Mouse (Mus musculus) C2C12 (cell line): ENCODE results near the gene Sorcs2. TPM values are rescaled to one million over a fixed set of nuclear protein-coding genes. Genes with fewer than 3 reads are reported as not detected.
A peak's percentile ranks its signal among the peaks of the same experiment; 100 is the strongest.

Source experiments
- H3K27me3 ChIP-seq: one replicate; pipeline ENCODE4 v1.6.1; 2011; ENCODE audit not compliant: control insufficient read depth, insufficient read depth, insufficient read length
- H3K36me3 ChIP-seq: one replicate; pipeline ENCODE4 v1.6.1; 2011; ENCODE audit not compliant: control insufficient read depth, insufficient read depth
- H3K4me3 ChIP-seq: one replicate; pipeline ENCODE4 v1.5.1; 2011; ENCODE audit warnings: mild to moderate bottlenecking, control low read depth; ENCODE audit not compliant: poor library complexity, insufficient read depth, severe bottlenecking
- H3K79me2 ChIP-seq: one replicate; pipeline ENCODE4 v1.6.1; 2011; ENCODE audit not compliant: control insufficient read depth, insufficient read depth
- H3K79me3 ChIP-seq: one replicate; pipeline ENCODE4 v1.6.1; 2011; ENCODE audit warnings: low read depth, control low read depth
- H3ac ChIP-seq: one replicate; pipeline ENCODE3; 2011; ENCODE audit warnings: low read depth; ENCODE audit not compliant: control insufficient read depth, insufficient read length
- CEBPB ChIP-seq: IDR thresholded peaks from one replicate; pipeline ENCODE4 v1.6.1; 2011; ENCODE audit warnings: low read depth, mild to moderate bottlenecking, control low read depth, moderate library complexity
- CTCF ChIP-seq: IDR thresholded peaks from one replicate; pipeline ENCODE4 v1.5.1; 2011; ENCODE audit not compliant: control insufficient read depth, insufficient read depth, insufficient read length
- FOSL1 ChIP-seq: IDR thresholded peaks from one replicate; pipeline ENCODE4 v1.8.0; 2011; ENCODE audit warnings: mild to moderate bottlenecking, low read length; ENCODE audit not compliant: poor library complexity, insufficient read depth, severe bottlenecking
- MAX ChIP-seq: IDR thresholded peaks from one replicate; pipeline ENCODE4 v1.6.1; 2011; ENCODE audit warnings: mild to moderate bottlenecking, control low read depth
- MYOD1 ChIP-seq: IDR thresholded peaks from one replicate; pipeline ENCODE4 v1.6.1; 2011; ENCODE audit warnings: low read depth; ENCODE audit not compliant: control insufficient read depth, insufficient read length
- MYOG ChIP-seq: IDR thresholded peaks from one replicate; pipeline ENCODE4 v1.6.1; 2011; ENCODE audit not compliant: control insufficient read depth, insufficient read length; ENCODE audit errors: extremely low read depth
- USF1 ChIP-seq: IDR thresholded peaks from one replicate; pipeline ENCODE4 v1.6.1; 2011; ENCODE audit warnings: low read depth, mild to moderate bottlenecking, control low read depth, moderate library complexity
- long read RNA-seq, 2 experiments: library from polyadenylated mRNA; unstranded; transcript quantifications; one replicate each; pipeline ENCODE4 v2.0.0; 2019 to 2020
- polyA plus RNA-seq: library from polyadenylated mRNA; unstranded; fragments of >200 nt; fragmentation: generic; extraction: Trizol; gene quantifications from one replicate; pipeline ENCODE4 v1.2.1, GENCODE M21; 2012; ENCODE audit warnings: missing spikeins

Gene Sorcs2
- 67.7 TPM for polyA plus RNA-seq
- long read RNA-seq, experiment 1, full-length matches to known transcripts, result 5 of 13 reads
- long read RNA-seq, experiment 1, partial matches to known transcripts, result 3 of 13 reads
- long read RNA-seq, experiment 1, other reads (novel, unspliced or antisense), result 5 of 13 reads
- long read RNA-seq, experiment 2, full-length matches to known transcripts, result 49 of 100 reads
- long read RNA-seq, experiment 2, partial matches to known transcripts, result 23 of 100 reads
- long read RNA-seq, experiment 2, other reads (novel, unspliced or antisense), result 28 of 100 reads

DNA sequence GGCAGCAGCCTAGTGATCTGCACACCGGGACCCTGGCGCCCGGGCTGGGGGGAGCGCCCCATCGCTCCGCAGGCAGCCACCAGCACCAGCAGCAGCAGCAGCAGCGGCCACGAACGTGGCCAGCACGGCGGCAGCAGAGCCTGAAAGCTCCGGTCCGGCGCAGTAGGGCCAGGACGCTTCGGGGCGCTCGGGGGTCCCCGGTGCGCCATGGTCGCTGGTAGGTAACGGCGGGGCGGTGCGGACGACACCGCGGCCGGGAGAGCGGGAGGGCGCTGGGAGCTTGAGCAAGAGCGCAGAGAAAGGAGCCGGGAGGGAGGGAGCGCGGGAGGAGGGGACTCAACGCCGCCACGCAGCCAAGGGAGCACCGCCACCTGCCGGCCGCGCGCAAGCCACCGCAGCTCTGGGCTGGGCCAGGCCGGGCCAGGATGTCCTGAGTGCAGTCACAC is at the start of gene Sorcs2:
Gene Sorcs2, minus strand, starts transcription at position 303 of the 446 bp plus-strand sequence.
- Histone ChIP-seq H3K27me3 (no peaks in the 10 kb centered on the region), H3K79me3 (peaks cover 25% of the 10 kb centered on the region), H3K79me2 (peaks cover 48% of the 10 kb centered on the region), H3K4me3 (peak within 1 kb of the TSS; percentile 66), H3K36me3 (peaks cover 3% of the 10 kb centered on the region), H3ac (peak within 1 kb of the TSS; percentile 68)
- peak; percentile 99 for TF ChIP-seq CTCF
- no peak for TF ChIP-seq USF1
- TF ChIP-seq MYOD1, result no peak

DNA sequence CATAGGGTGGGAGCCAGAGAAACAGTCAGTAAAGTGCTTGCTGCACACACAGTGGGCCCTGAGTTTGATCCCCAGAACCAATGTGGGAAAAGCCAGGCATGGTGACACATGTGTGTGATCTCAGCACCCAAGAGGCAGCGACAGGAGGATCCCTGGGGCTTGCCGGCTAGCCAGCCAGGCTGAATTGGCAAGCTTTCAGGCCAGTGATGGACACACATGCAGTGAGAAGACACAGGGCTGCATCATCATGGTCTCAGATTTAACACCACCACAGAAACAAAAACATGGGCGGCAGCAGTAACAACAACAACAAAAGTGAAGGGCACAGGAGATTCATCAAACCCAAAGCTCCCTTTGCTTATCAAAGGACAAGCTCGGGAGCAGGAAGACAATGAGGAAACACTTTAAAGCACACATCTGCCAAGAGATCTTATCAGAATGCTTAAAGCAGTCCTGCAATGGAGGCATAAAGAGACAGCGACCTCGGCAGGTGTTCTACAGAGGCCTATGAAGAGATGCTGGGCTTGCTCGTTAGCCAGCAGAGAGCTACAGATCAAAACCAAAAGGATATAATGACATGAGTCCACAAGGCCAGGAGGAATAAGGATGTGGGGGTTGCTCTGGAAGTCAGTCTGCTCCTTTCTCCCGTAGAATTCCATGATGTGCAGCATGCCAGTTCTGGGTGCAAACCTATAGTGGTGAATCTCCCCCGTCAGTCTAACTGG is 48.4 kb upstream of the Sorcs2 start:
- no peak for TF ChIP-seq MYOG
- no peak for TF ChIP-seq MYOD1
- TF ChIP-seq CTCF, result no peak
- TF ChIP-seq CEBPB, result no peak
- no peak for TF ChIP-seq FOSL1
- no peak for TF ChIP-seq USF1
- TF ChIP-seq MAX, result no peak
- Histone ChIP-seq H3K79me3 (no peaks in the 10 kb centered on the region), H3K27me3 (peaks cover 13% of the 10 kb centered on the region), H3K4me3 (no peak overlapping the region), H3ac (no peak overlapping the region), H3K79me2 (no peaks in the 10 kb centered on the region), H3K36me3 (no peaks in the 10 kb centered on the region)

DNA sequence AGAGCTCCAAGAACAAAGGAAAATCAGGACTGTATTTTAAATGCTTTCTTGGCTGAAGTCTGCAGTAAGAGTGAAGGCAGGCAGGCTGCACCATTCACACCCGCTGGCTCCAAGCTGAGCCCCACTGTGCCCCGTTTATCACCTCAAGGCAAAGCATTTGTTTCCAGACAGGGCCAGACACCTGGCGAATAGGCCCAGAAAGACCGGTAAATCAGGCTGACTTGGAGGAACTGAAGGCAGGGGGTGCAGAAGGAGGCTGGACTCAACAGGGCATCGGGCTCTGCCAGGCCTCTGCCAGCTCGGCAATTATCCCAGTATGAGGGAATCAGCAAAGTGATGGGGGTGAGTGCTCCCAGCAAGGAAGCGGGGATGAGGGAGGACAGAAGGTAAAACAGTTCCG is 47.1 kb upstream of the Sorcs2 start:
- no peak for TF ChIP-seq MAX
- no peak for TF ChIP-seq USF1
- no peaks in the 10 kb centered on the region for H3K36me3 ChIP-seq
- H3K4me3 ChIP-seq, result no peak overlapping the region
- no peaks in the 10 kb centered on the region for H3K79me2 ChIP-seq
- H3K27me3 ChIP-seq, result peaks cover 14% of the 10 kb centered on the region
- H3ac ChIP-seq, result no peak overlapping the region
- H3K79me3 ChIP-seq, result no peaks in the 10 kb centered on the region

DNA sequence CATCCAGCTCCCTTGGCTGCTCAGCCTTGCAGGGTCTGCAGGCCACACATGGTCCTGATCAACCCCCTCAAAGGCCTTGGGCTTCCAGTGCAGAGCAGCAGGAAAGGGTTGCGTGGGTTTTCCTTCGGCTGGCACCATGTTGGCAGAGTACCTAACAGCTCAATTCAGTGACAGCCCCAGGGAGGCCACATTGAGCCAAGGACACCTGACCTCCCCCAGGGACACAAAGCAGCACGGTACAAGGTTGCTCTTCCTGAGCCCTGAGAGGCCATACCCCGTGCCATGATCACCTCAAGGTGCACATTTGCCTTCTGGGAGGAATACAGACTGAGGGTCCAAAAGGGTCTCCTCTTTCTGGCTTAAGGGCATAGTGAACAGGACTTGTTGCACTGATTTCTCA is 46.7 kb upstream of the Sorcs2 start:
- H3K79me2 ChIP-seq, result no peaks in the 10 kb centered on the region
- no peaks in the 10 kb centered on the region for H3K36me3 ChIP-seq
- TF ChIP-seq FOSL1, result no peak
- TF ChIP-seq CEBPB, result no peak
- no peak for TF ChIP-seq MAX
- no peak overlapping the region for H3ac ChIP-seq
- H3K4me3 ChIP-seq, result no peak overlapping the region
- no peaks in the 10 kb centered on the region for H3K79me3 ChIP-seq
- peaks cover 16% of the 10 kb centered on the region for H3K27me3 ChIP-seq

DNA sequence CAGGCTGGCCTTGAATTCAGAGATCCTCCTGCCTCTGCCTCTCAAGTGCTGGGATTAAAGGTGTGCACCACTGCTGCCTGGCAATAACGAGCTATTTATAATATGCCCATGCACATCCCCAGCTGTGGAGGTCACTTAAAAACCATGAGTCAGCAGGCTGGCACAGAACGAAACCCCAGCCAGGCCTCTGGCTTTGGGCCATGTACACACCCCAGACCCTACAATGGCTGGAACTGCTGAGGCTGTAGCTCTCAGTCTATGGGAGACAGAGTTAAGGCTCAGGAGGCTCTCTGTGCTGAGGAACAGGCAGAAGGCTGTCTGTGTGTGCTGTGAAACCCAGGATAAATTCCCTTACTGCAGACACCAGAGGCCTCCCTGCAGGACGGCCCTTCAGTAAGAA is 42.8 kb upstream of the Sorcs2 start:
- H3K36me3 ChIP-seq, result no peaks in the 10 kb centered on the region
- TF ChIP-seq FOSL1 (no peak), MAX (no peak), MYOG (no peak), CEBPB (no peak), USF1 (no peak), CTCF (no peak), MYOD1 (no peak)
- H3K27me3 ChIP-seq, result peaks cover 13% of the 10 kb centered on the region
- no peaks in the 10 kb centered on the region for H3K79me2 ChIP-seq
- no peaks in the 10 kb centered on the region for H3K79me3 ChIP-seq
- H3ac ChIP-seq, result no peak overlapping the region
- H3K4me3 ChIP-seq, result no peak overlapping the region

DNA sequence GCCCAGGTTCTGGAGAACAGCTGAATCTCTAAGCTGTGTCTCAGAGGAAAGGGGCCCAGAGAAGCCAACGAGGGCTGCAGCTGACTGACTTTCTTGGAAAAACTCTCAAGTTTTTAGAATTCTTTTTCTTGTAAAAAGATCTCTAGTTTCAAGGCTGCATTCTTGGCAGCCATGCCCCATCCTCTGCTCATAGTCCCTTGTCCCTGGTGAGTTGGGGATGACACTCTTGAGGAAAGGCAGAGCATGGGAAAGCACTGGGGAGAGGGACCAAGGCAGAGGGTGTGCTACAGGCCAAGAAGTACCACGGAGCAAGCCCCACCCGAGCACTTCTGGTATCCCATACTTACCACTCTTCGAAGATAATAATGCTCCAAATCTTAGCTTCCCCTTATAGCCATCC is 38.9 kb upstream of the Sorcs2 start:
- H3K36me3 ChIP-seq, result no peaks in the 10 kb centered on the region
- H3K27me3 ChIP-seq, result peaks cover 32% of the 10 kb centered on the region
- TF ChIP-seq USF1 (no peak), CTCF (no peak), FOSL1 (no peak), MAX (no peak), MYOD1 (no peak), MYOG (no peak), CEBPB (no peak)
- no peak overlapping the region for H3ac ChIP-seq
- no peaks in the 10 kb centered on the region for H3K79me2 ChIP-seq
- H3K79me3 ChIP-seq, result no peaks in the 10 kb centered on the region
- H3K4me3 ChIP-seq, result no peak overlapping the region
